Mouse (Mus musculus) urinary bladder, adult 2 months (tissue): Measurements from ENCODE around the gene Sertad3. TPM values are rescaled to one million over a fixed set of nuclear protein-coding genes. Genes with fewer than 3 reads are reported as not detected.

Experiments
- DNase-seq: peaks from one replicate; pipeline ENCODE4 v3.0.0; 2022; ENCODE audit warnings: low spot score
- polyA plus RNA-seq: library from polyadenylated mRNA; depleted of rRNA; stranded (reverse); fragments of >200 nt; gene quantifications from 2 replicates; pipeline ENCODE4 v1.2.3, GENCODE M21; 2012; rRNA removed

The Sertad3 gene
- 22.0 and 29.1 TPM in 2 replicates for polyA plus RNA-seq

GRCm38 (mm10) chr7:27473156-27473834 is at the start of gene Sertad3:
TSS of gene Sertad3 (plus strand) at chr7:27473768.
- DNase-seq, result peak; percentile 100

DNA sequence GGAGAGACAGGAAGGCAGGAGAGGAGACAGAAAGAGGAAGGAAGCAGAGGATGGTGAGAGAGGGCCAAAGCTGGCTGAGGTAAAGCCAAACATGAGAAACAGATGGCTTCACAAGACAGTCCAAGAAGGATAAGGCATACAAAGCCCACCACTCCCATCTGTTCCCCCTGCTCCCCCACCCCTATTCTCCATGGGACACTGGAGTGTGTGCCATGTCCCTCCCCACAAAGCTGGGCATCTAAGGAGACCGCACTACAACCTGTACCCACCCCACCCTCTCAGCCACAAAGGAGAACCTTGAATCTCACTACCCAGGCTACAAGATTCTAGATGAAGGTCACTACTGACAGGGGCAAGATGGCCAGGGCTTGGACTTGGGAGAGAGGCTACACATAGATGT is 46.2 kb upstream of the Sertad3 start:
- DNase-seq, result no peak

DNA sequence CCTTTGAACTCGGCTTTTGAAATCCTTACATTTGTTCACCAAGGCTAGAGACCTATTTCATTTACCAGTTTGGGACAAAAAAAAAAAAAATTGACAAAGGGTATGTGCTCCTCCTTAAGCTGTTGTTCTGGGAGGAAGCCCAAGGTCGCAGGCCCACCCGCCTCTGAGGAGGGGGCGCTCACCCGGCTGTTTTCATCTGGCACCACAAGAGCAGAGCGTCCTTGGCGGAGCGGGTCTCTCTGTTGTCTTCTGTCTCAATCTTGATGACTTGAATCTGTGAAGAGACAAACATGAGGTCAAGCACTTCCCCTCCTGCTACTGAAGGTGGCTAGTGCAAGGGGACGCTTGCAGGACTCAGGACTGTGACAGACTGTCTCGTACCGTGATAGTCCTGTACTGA is 45.6 kb upstream of the Sertad3 start:
- DNase-seq, result no peak

DNA sequence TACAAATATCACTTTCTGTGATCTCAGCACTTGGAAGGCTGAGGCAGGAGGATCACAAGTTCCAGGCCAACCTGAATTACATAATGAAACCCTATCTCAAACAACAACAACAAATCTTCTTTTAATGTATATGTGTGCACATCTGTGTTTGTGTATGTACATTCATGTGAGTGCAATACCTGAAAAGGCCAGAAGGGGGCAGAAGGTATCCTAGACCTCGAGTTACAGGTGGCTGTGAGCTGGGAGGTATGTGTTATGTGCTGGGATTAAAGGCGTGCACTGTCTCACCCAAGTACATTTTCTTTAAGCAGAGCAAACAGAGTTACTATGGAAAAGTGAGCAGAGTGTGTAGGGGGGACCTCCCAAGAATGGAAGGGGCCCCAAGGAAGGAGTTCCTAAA is 44.4 kb upstream of the Sertad3 start:
- no peak for DNase-seq

- no peak for DNase-seq
Measured at GRCm38 (mm10) chr7:27433349-27433748, 40.2 kb upstream of the Sertad3 start.

- no peak for DNase-seq
Measured at GRCm38 (mm10) chr7:27433794-27434193, 39.8 kb upstream of the Sertad3 start.

- DNase-seq, result no peak
Measured at GRCm38 (mm10) chr7:27437544-27437943, 36.0 kb upstream of the Sertad3 start.

DNA sequence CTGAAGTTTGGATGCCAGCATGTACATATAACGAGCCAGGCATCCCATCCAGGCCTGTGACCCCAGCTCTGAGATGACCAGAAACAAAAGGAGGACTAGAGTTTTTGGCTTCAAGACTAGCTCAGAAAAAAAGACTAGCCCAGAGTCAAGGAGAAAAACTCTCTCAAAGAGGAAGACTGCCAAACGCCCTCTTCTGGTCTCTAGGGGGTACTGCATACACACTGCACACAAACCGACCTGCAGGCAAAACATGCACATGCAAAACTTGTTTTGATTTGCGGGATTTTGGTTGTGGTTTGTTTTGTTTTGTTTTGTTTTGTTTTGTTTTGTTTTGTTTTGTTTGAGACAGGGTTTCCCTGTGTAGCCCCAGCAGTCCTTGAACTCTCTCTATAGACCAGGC is 33.6 kb upstream of the Sertad3 start:
- no peak for DNase-seq

DNA sequence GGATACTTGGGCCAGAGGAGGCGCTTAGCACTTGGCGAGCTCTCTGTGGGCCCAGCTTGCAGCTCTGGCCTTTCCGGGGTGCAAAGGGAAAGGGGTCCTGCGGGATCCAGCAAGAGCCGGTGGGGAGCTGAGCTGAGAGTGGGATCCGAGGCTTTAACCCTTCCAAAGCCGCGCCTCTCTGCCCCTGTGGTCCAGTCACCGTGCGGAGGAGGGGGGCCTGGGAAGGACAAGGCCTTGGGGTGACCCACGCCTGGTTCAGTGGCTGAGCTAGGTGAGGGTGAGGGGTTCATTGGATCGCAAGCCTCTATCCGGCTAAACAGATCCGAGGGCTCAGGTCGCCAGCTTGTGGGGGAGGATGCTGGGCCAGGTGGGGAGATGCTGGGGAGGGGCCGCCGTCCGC is 27.5 kb upstream of the Sertad3 start:
- no peak for DNase-seq

DNA sequence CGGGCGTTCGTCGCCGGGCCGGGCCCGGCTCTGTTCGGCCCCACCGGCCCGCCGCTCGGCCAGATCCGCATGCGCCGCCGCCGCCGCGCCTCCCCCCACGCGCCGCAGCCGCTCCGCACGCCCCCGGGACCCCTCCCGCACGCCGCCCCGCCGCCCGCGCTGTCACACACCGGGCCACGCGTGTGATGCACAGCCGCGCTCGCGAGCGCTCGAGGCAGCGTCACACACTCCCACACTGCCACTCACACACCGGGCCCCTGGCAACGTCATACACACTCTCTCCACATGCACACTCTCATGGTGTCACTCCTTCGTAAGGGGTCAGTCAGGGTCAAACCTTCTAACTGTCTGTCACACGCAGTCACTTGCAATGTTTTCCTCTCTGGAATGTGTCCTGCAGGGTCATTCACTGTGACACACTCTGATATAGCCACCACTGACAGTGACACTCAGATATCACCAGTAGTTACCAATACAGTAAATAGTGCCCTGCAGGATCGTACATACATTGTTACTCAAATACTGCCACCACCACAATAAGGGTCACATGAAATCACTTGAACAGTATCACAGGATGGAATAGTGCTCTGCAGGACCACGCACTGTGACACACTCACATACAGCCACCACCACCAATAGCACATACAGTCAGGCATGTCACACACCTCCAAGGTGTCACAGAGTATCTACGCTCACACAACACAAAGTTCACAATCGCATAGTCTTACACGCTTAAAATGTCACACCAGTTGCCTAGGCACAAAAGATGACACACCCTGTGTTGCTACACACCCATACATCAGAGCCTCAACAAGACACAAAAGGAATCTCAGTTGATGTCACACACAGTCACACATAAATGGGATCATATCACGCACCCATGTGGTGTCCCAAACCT is 26.8 kb upstream of the Sertad3 start:
- peak; percentile 29 for DNase-seq

- peak; percentile 85 for DNase-seq
Measured at GRCm38 (mm10) chr7:27447419-27448286, 25.9 kb upstream of the Sertad3 start, which contains the start of the genes Sptbn4 and Blvrb. TSS of gene Sptbn4 (minus strand) at chr7:27447686. TSS of gene Blvrb (plus strand) at chr7:27447978.

DNA sequence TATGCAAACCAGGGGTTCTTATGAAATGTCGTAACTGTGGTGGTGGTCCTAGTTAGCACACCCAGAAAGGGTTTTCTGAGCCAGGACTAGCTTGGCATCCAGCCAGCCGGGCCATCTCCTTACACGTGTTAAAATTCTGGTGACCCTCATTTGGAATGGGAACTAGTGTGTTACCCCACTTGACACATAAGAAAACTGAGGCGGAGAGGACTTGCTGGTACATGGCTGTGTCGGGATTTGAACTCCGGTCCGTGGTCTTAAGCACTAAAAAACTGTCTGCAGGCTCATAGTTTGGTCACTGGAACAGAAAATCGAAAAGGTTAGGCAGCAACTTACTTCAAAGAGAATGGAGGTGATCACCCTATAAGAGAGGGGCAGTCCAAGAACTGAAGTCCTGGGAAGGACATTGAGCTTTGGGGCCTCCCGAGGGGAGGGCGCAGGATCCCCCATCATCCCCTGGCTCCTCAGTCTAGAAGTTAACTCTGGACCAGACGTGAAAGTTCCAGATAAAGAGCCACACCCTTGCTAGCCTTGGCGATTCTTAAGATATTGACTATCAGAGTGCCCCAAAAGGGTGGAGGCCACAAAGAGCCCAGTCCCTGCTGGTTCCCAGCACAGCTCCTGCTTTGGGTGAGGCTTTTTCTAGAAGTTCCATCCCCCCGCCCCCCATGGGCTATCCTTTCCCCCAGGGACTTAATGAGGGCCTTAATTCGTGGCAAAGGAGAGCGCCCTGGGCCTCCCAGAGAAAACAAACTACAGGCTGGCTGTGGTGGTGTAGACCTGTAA is 25.0 kb upstream of the Sertad3 start:
- DNase-seq, result no peak

DNA sequence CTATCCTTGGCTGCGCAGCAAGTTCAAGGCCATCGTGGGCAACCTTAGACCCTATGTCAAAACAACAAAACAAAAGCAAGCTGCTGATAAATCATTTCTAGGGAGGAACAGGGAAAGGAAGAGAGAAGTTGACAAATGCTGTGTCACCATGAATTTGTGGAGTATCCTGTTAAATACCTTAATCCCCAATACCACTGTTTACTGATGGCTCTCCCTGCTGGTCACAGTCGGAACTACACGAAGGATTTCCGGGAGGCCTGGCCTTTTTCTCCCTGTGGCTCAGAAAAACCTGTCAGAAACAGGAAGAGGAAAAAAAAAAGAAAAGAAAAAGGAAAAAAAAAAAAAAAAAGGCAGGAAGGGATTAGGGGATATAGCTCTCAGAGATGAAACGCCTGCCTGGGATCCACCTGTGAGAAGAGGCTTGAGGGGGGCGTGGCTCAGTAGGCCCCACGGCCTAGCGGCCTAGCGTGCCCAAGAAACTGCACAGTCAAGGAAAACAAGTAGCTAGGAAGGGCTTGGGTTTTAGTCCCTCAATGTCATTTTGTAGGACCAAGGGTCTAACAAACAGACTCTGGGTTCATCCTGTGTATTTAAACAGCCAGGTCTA is 24.2 kb upstream of the Sertad3 start:
- DNase-seq, result no peak

DNA sequence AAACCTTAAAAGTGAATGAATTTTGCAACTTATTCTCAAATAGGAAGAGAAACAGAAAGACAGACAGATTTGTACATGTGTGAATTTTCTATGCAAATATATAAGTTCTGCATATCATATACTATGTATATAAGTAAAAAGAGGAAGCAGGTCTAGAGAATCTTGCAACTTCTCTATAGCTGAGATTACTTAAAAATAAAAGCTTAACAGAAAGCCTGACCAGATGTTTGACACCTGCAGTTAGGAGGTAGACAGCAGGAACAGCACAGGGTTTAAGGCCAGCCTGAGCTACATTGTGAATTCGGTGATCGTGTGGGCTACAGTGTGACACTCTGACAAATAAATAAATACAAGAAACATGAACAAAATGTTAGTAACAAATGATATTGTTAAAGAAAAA is 22.2 kb upstream of the Sertad3 start:
- DNase-seq, result no peak

DNA sequence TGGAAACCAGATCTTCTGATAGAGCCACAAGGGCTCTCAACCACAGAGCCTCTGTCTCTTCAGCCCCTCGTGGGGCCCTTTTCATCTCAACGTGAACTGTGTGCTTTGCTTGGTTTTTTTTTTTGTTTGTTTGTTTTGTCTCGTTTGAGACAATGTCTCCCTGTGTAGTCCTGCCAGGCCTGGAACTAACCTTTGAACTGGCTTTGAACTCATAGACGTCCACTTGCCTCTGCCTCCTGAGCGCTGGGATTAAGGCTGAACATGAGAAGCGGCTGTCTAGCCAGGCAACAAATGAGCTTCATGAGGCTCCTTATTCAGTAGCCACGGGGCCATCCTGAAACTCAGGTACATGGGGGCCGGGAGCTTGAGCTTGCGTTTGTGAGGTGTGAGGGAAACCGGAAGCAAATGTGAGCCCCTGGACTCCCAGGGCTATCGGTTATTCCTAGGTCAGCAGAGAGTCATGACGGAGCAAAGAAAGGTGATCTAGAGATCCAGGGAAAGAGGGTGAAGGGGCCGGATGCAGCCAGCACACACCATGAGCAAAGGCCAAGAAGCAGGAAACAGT is 21.3 kb upstream of the Sertad3 start:
- no peak for DNase-seq

- DNase-seq, result no peak
Measured at GRCm38 (mm10) chr7:27454461-27455121, 19.0 kb upstream of the Sertad3 start.

DNA sequence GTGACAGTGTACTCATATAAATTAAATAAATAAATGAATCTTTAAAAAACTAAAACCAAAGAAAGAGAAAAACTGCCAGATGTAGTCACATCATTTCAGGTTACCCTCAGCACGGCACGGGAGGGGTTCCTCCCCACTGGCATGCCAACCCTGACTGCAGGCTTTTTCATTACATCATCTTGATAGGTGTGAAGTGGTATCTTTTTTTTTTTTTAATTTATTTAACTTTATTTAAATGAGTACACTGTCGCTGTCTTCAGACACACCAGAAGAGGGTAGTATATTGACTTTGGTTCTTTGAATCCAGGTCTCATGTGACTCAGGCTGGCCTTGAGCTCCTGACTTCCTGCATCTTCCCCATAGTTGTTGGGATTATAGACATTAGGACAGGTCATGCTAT is 18.3 kb upstream of the Sertad3 start:
- DNase-seq, result no peak

DNA sequence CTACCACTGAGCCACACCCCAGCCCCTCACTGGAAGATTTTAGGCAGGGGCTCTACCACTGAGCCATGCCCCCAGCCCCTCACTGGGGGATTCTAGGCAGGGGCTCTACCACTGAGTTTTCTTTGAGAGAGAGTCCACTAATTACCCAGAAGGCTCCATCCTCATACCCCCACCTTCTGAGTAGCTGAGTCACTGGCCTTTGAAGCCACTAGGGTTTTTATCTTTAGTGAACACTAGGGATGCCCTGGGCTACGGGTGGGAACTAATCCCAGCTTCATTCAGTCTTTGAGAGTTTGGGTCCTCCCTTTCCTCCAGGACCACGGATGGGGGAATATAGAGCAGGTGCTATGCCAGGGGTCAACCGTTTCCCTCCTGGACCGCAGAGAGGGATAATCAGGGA is 15.0 kb upstream of the Sertad3 start:
- no peak for DNase-seq

DNA sequence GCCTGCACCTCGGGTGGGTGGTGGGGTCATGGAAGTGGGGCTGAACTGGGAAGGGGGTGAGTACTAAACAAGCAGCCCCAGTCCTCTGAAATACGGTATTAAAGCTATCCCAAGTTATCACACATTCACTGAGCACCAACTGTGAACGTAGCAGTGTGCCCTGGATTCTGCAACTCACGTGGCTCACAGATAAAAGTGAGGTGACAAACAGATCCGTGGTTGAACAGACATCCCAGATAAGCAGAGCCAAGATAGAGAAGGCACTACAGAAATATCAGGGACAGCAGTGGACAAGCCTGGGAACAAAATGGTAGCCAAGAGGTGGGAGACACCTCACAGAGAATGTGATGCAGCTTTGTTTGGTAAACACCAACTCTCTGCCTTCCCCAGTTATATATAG is 13.9 kb upstream of the Sertad3 start:
- DNase-seq, result no peak

DNA sequence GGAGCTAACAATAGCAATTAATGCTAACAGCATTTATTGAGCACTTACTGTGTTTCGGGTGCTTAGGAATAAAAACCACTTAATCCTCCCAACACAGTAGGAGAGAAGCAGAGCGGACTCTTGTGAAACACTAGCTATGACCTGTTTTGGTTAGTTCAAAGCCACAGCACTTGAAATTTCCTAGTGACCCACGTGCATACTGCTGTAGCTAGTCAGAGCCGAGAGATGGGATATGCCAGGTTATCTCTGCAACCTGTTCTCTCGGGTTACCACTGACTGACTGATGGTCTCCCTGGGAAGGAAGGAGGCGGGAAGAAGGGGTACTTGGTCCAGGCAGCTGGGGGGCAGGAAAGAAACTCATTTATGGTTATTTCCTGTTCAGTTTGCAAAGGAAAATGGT is 13.1 kb upstream of the Sertad3 start:
- DNase-seq, result no peak
